Mouse (Mus musculus): ENCODE measurements at regions not wholly inside any gene's neighbourhood (a gene's known extent, or its start where the extent isn't known, plus 50 kb on each side); places are given as distances from the start of the nearest gene placed in this dataset.

DNA sequence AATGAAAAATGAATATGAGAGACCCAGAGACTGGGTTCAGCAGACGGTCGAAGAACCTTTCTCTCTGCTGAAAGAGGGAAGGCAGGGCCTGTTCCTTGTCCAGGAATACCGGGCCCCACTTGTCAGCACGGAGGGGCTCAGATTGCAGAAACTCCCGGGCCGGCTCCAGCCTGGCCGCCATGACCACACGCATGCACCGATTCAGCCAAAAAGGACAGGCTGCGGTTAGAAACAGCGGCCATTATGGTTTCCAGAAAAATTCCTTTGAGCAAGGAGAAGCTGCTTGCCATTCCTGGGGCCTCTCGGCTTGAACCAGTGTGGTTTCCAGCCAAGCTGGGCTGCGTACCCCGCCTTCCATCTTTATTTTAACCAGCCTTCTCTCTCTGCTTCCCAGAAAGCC is 64.7 kb upstream of the Tnrc6c start:
- no peak for DNase-seq

DNA sequence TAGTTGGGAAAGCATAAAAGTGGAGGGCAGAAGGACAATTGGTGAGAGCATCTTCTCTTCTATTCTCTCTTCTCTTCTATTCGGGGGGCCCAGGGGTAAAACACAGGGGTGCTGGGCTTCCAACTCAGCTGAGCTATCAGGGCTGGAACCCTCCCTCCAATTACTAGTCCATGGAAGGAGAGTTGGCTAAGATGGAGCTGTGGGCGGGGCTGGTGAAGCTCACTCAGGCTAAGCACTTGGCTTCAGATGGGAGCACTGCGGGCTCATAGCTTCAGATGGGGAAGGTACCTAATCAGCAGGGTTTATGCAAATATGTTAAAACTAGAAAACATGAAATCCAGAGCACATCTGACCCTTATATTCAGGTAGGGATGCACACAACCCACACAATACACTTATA is 61.5 kb upstream of the Tnrc6c start:
- DNase-seq = no peak

DNA sequence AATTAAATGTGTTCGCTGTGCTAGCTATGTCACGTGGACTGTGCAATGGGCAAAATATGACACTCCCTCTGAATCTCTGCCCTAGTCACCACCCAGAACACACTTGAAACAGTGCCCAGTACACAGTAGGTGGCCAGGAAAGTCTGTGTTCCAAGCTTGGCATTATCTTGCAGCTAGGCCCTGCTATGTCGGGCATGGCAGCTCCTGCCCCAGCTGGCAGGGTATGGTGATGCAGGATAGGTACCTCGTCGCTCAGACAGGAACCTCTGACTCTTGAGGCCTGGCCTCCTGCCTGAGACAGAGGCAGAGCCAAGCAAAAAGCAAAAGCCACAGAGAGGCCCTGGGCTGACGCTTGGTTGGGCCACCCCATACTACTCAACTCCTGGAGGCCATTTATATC is 57.9 kb upstream of the Tnrc6c start:
- DNase-seq = no peak

DNA sequence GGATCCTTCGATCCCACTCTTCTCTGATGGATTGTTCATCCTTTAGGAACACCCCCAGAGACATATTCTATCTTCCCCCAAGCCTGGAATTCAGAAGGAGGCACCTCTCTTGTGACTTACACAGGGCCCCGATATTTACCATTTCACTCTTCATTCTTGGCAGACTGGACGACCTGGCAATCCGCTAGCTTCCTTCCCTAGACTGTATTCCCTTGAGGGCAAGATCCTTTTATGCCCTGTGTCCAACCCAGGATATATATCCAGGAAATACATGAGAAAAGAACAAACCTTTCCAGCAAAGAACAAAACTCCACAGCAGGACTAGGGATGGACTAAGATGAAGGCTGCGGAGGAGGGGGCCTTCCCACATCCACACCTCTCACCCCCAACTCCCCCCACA is 56.3 kb upstream of the Tnrc6c start:
- no peak for DNase-seq

DNA sequence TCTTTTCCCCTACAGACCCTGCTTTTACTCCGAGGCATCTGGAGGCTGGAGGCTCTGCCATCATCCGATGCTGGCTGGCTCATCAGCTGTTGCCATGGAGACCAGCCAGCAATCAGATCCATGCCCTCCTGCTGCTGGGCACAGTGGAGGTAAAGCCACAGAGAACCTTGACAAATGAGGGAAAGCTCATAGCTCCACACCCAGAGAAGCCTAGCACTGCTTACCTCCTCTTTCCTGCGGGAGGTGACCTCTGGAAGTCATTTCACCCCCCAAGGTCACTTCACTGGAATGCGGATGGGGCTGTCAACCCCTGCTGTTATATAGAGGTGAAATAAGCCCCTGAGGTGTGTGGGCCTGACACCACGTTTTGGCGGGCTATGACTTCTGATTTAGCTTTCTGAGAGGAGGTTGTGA is 55.9 kb upstream of the Tnrc6c start:
- no peak for DNase-seq

DNA sequence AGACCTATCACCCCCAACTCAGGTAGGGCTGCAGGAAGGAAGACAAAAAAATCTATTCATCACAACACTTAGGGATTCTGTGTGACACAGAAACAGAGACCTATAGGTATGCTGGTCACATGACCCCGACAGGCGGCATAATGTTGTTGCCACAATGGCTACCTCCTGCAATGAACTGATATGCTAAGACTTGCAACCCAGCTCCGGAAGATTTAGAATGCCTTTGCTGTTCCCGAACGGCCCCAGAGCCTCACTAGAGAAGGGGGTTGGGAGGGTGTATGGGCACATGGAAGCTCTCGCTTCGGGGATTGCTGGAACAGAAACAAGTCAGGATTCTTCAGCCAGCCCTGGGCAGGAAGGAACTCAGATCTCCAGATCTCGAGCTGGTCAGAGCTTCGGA is 55.5 kb upstream of the Tnrc6c start:
- DNase-seq = no peak

DNA sequence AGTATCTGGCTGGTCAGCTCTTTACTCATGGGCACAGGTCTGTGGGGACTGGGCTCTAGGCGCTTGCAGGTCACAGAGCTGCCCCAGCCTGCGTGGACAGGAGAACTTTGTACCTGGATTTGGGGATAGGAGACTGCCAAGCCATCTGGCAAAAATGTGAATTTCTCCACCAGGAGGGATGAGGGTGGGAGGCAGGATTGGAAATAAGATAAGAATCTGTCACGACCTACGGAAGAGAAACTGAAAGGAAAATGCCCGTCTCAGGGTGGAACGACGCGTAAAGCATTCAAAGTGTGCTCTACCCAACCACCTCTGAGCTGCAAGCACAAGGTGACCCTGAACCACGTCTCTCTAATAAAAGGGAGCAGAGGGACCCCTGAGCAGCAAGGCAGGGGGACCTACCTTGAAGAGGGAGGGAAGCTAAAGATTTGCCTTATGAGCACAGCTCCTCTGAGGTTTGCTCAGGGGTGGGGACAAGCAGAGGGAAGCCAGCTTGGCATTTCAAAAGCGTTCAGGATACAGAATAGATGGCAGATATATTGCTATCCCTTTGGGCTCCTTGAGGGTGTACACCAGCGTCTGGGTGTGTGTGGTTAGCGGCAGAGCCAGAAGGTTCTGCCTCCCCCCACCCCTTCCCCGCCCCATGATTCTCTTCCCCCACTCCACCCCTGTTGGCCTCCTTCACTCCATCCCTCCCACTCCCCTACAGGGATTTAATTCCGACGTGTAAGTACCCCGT is 54.9 kb upstream of the Tnrc6c start:
- DNase-seq = no peak

DNA sequence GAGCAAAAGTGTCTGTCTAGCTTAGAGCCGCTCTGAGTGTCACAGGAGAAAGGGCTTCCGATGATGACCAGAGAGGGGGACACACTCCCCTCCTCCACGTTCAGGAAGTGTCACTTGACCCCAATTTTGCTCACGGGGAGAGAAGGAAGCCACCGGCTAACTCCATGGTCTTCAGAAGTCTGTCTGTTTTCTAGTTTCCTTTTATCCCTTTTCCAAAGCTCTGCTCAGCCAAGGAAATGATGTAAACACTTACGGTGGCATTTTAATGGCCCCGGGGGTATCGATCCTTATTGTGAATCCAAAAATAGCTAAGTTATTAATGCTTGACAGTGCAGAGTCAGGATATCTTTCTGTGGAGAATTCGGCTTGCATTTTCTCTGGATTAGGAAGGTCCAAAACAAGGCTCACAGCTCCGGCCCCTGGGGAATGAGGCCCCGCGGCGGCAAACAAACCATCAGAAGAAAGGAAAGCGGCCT is 54.3 kb upstream of the Tnrc6c start:
- DNase-seq = no peak

DNA sequence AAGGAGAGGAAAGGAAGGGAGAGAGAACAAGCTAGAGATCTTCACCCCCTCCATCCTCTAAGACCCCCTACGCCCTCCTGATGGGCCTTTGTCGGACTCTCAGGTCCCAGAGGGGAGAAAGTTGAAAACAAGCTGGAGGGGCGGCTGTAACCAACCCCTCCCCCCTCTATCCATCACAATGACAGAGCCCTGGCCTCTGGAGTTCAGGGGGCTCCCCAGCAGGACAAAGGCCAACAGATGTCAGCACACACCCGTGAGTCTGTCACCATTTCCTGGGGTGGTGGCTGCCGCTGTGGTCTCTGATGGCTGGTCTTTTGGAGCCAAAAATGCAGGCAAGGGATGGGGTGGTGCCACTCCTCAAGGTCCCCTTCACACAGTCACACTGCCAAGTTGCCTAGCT is 52.9 kb upstream of the Tnrc6c start:
- DNase-seq = no peak

DNA sequence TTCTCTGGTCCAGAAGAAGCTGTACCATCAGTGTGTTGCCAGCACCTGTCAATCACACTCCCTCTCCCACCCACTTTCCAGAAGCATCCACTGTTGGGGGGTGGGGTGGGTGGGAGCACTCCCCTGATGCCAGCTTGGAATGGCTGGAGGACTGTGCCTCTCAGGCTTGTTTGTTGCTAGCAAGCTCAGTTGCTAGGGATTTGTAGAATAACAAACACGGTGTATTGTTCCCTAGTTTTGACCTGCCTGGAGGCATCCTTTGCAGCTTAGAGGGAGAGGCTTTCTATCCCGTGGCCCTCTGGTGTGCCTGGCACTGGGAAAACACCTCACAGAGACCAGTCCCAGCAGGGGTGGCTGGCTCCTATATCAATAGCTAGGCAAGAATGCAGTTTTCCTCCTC is 50.1 kb upstream of the Tnrc6c start:
- DNase-seq = no peak
